Mouse (Mus musculus) embryo, embryonic 10.5 days (tissue): ENCODE measurements at regions not wholly inside any gene's neighbourhood (a gene's known extent, or its start where the extent isn't known, plus 50 kb on each side); places are given as distances from the start of the nearest gene placed in this dataset.
A peak's percentile ranks its signal among the peaks of the same experiment; 100 is the strongest.

Source experiments
- DNase-seq: peaks from one replicate; pipeline ENCODE4 v3.0.0-alpha.2; 2015; ENCODE audit warnings: low spot score

DNA sequence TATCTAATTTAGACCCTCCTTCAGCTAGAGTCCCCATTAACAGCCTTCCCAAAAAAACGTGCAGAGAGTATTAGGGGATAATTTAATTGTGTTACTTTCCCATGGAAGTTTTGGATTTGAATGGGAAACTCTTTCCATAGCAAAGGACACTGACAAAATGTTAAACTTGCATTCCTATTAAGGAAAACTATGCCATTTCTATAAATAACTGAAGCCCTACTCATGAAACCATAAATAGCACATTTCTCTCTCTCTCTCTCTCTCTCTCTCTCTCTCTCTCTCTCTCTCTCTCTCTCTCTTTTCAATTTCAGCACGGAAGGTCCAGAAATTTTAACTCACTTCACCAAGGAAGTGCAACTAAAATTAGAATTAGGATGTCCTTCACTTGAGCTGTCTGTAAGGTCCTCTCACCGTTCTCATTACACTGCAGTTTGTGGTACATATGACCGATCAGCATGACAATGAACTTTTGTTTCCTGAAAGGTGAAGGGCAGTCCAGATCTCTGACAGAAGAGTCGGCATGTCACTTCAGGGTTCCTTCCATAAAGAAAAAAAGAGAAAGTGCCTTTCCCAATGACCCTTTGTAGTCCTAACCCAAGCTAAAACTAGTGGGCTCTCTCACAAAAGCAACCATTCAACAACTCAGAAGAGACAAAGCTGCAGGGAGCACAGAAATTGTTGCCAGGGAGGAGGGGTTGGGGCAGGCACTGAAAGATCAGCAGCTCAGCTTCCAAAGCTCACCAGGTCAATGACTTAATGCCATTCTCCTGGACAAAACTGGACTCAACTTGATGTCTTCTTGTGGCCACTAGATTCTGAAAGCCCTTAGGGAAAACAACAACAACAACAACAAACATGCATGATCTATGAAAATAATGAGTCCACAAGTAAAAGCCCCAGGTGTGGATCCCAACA is 696.9 kb downstream of the Diaph3 start:
- peak; percentile 32 for DNase-seq

- no peak for DNase-seq
These were observed 698.9 kb downstream of the Diaph3 start for GRCm38 (mm10) chr14:86441895-86442679.

DNA sequence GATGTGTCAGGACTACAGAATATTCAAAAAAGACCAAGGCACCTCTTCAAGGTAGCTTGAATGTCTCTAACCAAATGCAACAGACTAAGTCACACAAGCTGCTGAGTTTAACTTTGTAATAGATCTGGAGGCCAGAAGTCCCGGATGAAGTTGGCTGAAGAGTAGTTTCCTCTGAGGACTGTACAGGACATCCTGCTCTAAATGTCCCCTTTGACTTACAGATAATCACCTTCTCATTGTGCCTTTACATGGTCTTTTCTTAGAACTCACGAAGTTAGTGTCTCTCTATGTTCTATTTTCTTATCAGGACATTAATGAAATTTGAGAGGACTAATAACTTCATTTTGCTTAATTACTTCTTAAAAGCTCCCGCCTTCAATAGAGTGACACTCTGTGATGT is 703.7 kb downstream of the Diaph3 start:
- DNase-seq = no peak

GRCm38 (mm10) chr14:86435345-86435744 is 705.7 kb downstream of the Diaph3 start:
- no peak for DNase-seq

GRCm38 (mm10) chr14:86431215-86431816 is 709.7 kb downstream of the Diaph3 start:
- DNase-seq = peak; percentile 21

- DNase-seq = no peak
These were observed 719.2 kb downstream of the Diaph3 start for GRCm38 (mm10) chr14:86421881-86422280.

DNA sequence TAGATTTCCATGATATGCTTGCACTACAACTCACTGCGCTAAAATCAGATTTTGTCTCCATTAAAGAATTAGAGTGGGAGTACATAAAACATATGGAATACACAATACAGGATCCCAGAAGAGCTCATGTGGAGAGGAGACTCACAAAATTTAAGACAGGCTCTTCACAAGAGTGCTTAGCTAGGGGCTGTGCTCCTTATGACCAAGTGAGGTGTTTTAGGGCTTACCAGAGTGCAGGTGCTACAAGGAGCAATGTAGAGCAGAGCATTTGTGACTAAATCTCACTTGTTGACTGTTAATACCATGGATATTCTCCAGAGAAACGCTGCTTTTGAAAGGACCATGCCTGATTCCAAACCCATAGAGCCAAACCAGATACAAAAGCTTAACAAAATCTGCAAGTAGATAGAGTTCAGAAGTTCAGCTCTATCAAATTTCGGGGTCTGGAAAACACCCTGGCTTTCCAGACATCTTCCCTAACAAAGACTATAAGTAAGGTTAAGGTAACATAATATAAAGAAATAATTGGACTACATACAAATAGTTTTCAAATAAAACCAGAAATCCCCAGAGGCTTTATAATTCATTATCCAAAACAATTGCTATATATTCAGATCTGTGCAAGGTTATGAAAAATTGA is 721.0 kb downstream of the Diaph3 start:
- DNase-seq = no peak

- DNase-seq = no peak
These were observed 744.2 kb downstream of the Diaph3 start for GRCm38 (mm10) chr14:86396876-86397275.

DNA sequence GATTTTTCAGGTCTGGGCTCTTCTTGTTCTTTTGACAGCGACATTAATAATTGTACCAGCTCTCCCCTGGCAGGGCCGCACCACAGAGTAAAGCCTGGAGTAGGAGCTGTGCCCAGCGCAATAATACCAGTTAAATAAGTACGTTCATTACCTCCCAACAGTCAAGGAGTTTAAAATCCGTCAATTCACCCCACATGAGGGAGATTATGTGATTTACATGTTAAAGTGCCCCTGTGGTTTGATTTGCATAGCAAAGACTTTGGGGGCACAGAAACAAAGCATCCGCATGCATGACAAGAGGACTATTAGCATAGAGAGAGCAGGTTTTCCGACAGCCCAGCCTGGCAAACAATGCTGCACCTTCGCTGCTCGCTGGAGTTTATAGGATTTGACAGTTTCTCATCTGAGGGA is 745.1 kb downstream of the Diaph3 start:
- no peak for DNase-seq

- DNase-seq = no peak
These were observed 745.5 kb downstream of the Diaph3 start for GRCm38 (mm10) chr14:86395531-86395930.

DNA sequence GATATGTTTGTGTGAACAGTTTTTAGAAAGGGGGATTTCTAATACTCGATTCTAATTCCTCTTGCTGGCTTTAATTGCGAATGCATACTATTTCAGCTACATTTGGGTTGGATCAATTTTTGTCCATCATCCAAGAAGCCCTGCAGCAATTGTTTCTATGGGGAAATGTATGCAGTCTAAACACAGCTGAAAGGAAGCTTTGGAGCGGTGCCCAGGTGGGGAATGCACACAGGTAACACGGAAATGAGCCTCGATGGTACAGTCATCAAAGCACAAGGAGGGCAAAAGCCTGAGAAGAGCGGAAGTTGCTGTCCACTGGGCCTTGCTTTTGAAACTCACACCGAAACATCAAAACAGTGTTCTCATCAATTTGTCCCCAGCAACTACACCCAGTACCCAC is 746.0 kb downstream of the Diaph3 start:
- no peak for DNase-seq

DNA sequence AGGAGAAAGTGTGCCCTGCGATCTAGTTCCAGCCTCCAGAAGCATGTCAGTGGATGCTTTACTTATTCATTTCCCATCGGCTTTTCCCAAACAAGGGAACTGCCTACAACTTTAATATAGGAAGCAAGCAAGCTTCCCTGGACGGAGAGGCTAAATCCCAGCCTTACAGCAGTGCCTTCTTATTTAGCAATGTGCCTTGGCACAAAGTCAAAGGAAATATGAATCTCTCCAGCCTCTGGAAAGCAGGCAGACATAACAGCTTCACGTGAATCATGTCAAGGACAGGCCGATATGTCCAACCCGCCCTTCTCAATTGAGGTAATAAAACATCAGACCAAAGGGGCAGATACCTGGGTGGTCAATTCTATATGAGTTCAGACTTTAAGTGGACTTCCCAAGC is 755.9 kb downstream of the Diaph3 start:
- no peak for DNase-seq

- DNase-seq = no peak
These were observed 776.0 kb downstream of the Diaph3 start for GRCm38 (mm10) chr14:86365032-86365431.

DNA sequence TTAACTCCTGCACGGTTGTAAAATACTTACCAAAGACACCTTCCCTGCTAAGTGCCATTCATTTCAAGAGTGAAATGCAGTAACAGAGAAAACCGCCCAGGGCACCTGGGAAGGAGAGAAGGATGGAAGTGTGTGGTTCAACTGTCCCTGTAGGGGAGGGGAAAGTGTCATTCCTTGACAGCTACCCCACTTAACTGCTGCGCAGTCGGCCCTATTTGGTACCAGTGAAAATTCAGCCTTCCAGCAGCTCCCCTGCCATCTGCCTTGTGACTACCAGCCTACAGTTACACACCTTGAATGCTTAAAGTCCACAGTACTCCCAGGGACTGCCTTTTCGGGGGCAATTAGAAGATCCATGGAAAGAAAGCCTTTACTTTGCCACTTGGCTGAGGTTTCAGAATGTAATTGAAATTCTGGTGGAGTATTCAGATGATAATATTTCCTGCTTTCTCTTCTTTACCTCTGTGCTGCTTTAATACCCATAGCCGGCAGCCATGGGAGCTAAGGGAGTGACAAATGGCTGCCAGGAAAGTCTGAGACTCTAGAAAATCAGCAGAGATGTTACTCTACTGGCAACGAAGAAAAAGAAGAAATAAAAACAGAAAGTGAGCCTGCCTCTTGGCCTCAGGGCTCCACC is 780.5 kb downstream of the Diaph3 start:
- DNase-seq = peak; percentile 10

DNA sequence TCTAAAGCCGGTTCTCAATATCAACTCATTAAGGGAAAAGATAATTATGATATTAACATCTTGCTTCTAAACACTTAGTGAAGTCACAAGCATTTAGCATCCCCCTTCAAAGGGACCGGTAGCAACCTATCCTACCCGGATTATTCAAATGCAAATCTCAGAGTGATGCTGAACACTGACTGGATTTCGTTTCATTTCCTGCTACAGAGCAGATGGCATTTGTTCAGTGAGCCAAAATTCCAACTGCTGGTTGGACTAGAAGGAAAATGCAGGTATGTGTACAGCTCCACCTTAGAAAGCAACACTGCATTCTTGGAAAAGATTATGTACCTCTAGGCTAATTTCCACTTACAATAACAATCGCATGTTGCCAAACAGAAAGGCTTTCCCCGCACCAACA is 782.5 kb downstream of the Diaph3 start:
- no peak for DNase-seq

GRCm38 (mm10) chr14:86350526-86350925 is 790.5 kb downstream of the Diaph3 start:
- peak; percentile 21 for DNase-seq

GRCm38 (mm10) chr14:86339007-86339406 is 802.0 kb downstream of the Diaph3 start:
- no peak for DNase-seq

GRCm38 (mm10) chr14:86337052-86337451 is 804.0 kb downstream of the Diaph3 start:
- DNase-seq = no peak

DNA sequence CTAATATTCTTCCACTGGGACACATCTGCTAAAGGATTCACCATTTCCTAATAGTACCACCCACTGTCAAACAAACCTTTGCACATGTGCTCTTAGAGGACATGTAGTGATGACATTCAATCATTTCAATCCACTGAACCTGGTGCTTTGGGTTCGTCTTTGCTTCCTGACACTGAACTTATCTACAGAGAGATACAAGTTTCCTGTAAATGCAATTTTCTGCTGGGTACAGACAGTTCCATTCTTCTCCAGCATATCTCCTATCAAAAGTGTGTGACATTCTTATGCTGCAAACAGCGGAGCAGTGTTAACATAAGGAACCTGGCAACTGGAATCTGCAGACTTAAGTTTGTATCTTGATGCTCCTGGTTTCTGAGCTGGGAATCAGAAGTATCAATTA is 805.8 kb downstream of the Diaph3 start:
- DNase-seq = no peak

GRCm38 (mm10) chr14:86329176-86329575 is 811.9 kb downstream of the Diaph3 start:
- no peak for DNase-seq

- no peak for DNase-seq
These were observed 813.4 kb downstream of the Diaph3 start for GRCm38 (mm10) chr14:86327646-86328045.

DNA sequence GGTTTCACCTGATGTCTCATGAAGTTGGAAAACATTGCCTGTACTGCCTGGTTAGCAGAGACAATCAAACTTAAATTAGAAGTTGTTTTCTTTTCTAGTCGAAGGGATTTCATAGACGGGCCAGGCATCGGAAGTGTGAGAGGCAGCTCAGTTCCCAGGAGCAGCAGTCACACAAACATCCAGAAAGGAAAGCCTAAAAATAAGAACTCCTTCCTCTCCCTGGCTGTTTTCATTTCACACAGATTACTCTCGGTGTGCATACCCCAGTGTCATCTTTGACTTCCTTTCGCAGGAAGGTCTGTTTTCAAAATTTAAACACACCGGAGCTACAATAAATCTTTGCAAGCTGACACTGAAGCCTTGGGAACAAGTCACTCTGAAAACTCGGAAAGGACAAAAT is 818.7 kb downstream of the Diaph3 start:
- DNase-seq = peak; percentile 18
